Mouse (Mus musculus) left cerebral cortex, postnatal 25 days (tissue): ENCODE data around the gene 6430571L13Rik. TPM values are rescaled to one million over a fixed set of nuclear protein-coding genes. Genes with fewer than 3 reads are reported as not detected.

Experiments
- DNase-seq, 2 experiments: peaks; one replicate each; pipeline ENCODE4 v3.0.0; 2022; ENCODE audit warnings: low spot score in 2 of 2, mixed read lengths in 1 of 2
- intact Hi-C: fragments of 180-260 bp; cut with DNase I; formaldehyde crosslinking; loops from one replicate; pipeline ENCODE4 v1.15.1; 2025
- total RNA-seq, 2 experiments: library from RNA; stranded (reverse); gene quantifications; 2 replicates each; pipeline ENCODE4 v1.2.3; 2021

The 6430571L13Rik gene
- total RNA-seq, 2 experiments from 2014 or later: 3.7 to 4.0 TPM

GRCm38 (mm10) chr9:107369270-107370105 is 29.1 kb downstream of the 6430571L13Rik start:
- intact Hi-C loops: no loop called here
- DNase-seq: no peak

GRCm38 (mm10) chr9:107370106-107370463 is 29.7 kb downstream of the 6430571L13Rik start:
- no peak for DNase-seq
- intact Hi-C loops: no loop called here

- no peak for DNase-seq
- intact Hi-C loops: no loop called here
Measured at GRCm38 (mm10) chr9:107372441-107372840, 32.0 kb downstream of the 6430571L13Rik start.

GRCm38 (mm10) chr9:107374623-107375022 is 34.2 kb downstream of the 6430571L13Rik start:
- no peak for DNase-seq
- intact Hi-C loops: no loop called here

GRCm38 (mm10) chr9:107375451-107375850 is 35.0 kb downstream of the 6430571L13Rik start:
- no peak for DNase-seq
- intact Hi-C loops: no loop called here

GRCm38 (mm10) chr9:107377961-107378512 is 37.6 kb downstream of the 6430571L13Rik start:
- intact Hi-C loops: no loop called here
- DNase-seq: no peak

GRCm38 (mm10) chr9:107381723-107382122 is 41.3 kb downstream of the 6430571L13Rik start:
- intact Hi-C loops: no loop called here
- no peak for DNase-seq

- intact Hi-C loops: no loop called here
- DNase-seq: no peak
Measured at GRCm38 (mm10) chr9:107384396-107384795, 44.0 kb downstream of the 6430571L13Rik start.

GRCm38 (mm10) chr9:107386722-107387121 is 46.3 kb downstream of the 6430571L13Rik start:
- no peak for DNase-seq
- intact Hi-C loops: no loop called here

- intact Hi-C loops: no loop called here
- DNase-seq: peak in 1 of 2 experiments; percentile 47
Measured at GRCm38 (mm10) chr9:107387708-107388107, 47.3 kb downstream of the 6430571L13Rik start.

- no peak for DNase-seq
- intact Hi-C loops: no loop called here
Measured at GRCm38 (mm10) chr9:107388263-107388662, 47.9 kb downstream of the 6430571L13Rik start.

GRCm38 (mm10) chr9:107396397-107396796 is 56.0 kb downstream of the 6430571L13Rik start:
- intact Hi-C loops: no loop called here
- DNase-seq: no peak

- no peak for DNase-seq
- intact Hi-C loops: no loop called here
Measured at GRCm38 (mm10) chr9:107398968-107399367, 58.6 kb downstream of the 6430571L13Rik start.

- intact Hi-C loops: no loop called here
- peak; percentile 31 to 33 for DNase-seq
Measured at GRCm38 (mm10) chr9:107399491-107399971, 59.1 kb downstream of the 6430571L13Rik start, which contains the start of gene Cacna2d2. Cacna2d2 (plus strand) TSS chr9:107399612.

- intact Hi-C loops: no loop called here
- DNase-seq: no peak
Measured at GRCm38 (mm10) chr9:107400060-107400511, 59.7 kb downstream of the 6430571L13Rik start.

- no peak for DNase-seq
- intact Hi-C loops: no loop called here
Measured at GRCm38 (mm10) chr9:107400666-107401285, 60.4 kb downstream of the 6430571L13Rik start.

Other genes starting within 250 kb of the 6430571L13Rik start
- 100 to 1,000 TPM; 188 to 213 TPM for gene Dock3, start 108.7 kb upstream of the 6430571L13Rik start, total RNA-seq
- gene Mapkapk3, start 50.7 kb upstream of the 6430571L13Rik start, total RNA-seq: 1 to 10 TPM; 2.2 to 4.5 TPM
- 1 to 10 TPM; 5.8 to 9.4 TPM for gene Cish, start 44.6 kb upstream of the 6430571L13Rik start, total RNA-seq
- gene Hemk1, start 2.3 kb upstream of the 6430571L13Rik start, total RNA-seq: 10 to 100 TPM; 17.2 to 18.2 TPM
- 10 to 100 TPM; 25.4 to 40.2 TPM for gene Cacna2d2, start 59.0 kb downstream of the 6430571L13Rik start, total RNA-seq
- gene Tmem115, start 193.3 kb downstream of the 6430571L13Rik start, total RNA-seq: 10 to 100 TPM; 33.3 to 36.5 TPM
- gene Cyb561d2, start 201.6 kb downstream of the 6430571L13Rik start, total RNA-seq: 10 to 100 TPM; 16.2 to 17.4 TPM
- gene Nprl2, start 201.6 kb downstream of the 6430571L13Rik start, total RNA-seq: 10 to 100 TPM; 40.4 to 41.7 TPM
- 1 to 10 TPM; 4.0 to 5.6 TPM for gene Zmynd10, start 206.7 kb downstream of the 6430571L13Rik start, total RNA-seq
- gene Rassf1, start 211.0 kb downstream of the 6430571L13Rik start, total RNA-seq: 10 to 100 TPM; 14.3 to 17.4 TPM
- gene Tusc2, start 222.7 kb downstream of the 6430571L13Rik start, total RNA-seq: 10 to 100 TPM; 86.5 to 94.7 TPM
- gene Hyal2, start 227.3 kb downstream of the 6430571L13Rik start, total RNA-seq: 10 to 100 TPM in 1 of 2 experiments, 1 to 10 TPM in 1; 9.3 to 10.1 TPM
- 1 to 10 TPM; 5.0 to 7.4 TPM for gene Hyal1, start 236.3 kb downstream of the 6430571L13Rik start, total RNA-seq
- 10 to 100 TPM; 10.8 to 11.3 TPM for gene Naa80, start 238.3 kb downstream of the 6430571L13Rik start, total RNA-seq
- 1 to 10 TPM in 1 of 2 experiments, under 1 TPM in 1; 0.96 to 1.1 TPM for gene Hyal3, start 240.2 kb downstream of the 6430571L13Rik start, total RNA-seq
- 10 to 100 TPM; 11.1 to 13.3 TPM for gene Ifrd2, start 247.0 kb downstream of the 6430571L13Rik start, total RNA-seq